Mouse (Mus musculus): Measurements from ENCODE around the gene Ccdc162. TPM values are rescaled to one million over a fixed set of nuclear protein-coding genes. Genes with fewer than 3 reads are reported as not detected.

Gene Ccdc162
- total RNA-seq, 2 experiments from 2014 or later: 1.8 to 2.0 TPM

DNA sequence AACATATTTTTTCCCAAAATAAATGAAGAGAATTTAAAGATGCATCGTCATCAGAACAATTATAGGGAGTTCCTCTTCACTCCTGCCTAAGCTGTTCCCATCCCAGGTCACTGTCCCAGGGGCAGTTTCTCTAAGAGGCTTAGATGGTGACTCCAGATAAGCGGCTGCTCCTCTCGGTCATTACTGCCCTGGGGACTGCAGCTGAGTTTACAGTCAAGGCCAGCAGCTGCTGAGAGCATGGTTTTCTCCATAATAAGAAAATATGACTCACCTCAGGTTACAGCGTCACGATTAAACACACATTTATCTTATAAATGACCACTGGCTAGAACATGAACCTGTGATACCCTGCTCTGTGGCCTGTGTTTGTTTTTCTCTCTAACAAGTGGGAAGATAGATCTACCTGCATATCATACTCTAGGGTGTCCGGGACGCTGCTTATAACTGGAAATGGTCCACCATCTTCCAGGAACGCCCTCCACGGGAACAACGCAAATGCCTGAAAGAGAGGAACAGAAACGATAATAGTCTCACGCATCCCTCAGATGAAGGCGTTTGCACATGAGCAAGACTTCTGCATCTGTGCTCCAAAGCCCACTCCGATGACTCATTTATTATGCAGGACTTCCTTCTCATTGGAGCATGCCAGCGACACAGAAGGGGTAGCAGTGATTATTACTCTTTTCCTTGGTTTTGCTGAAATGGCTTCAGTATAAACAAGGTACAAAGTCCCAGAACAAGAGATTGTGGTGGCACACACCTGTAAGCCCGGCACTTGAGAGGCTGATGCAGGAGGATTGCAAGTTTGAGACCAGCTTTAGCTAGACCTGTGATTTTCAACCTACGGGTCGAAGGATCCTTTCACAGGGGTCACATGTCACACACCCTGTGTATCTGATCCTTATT is 129.2 kb downstream of the Ccdc162 start:
- no peak for DNase-seq (ENCODE audit: extremely low spot score in 1 of 2, low spot score in 2 of 2)
- intact Hi-C loops (cut with DNase I): no loop called here
- H3K4me3 ChIP-seq: no peak overlapping the region
- no peak for TF ChIP-seq CTCF (IDR thresholded peaks at IDR 0.05)
- no peak overlapping the region for H3K27ac ChIP-seq

DNA sequence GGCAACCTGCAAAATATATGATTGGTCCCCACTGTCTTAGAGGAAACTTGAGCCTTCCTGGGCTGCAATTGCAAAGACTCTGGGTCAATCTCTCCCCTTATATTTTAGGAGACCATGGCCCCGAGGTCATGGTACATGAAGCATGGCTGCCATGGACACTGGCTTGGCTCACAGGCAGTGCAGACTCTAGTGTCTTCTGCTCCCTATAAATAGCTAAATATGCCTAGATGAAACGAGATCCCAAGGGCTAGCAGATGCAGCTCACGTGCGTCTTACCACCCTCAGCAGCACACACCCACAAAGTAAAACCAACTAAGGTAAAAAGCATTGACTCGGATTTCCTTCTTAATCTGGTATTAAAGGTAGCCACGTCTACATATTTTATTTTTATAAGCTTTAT is 133.1 kb downstream of the Ccdc162 start:
- Histone ChIP-seq H3K27ac (no peak overlapping the region), H3K4me3 (no peak overlapping the region)
- no peak for TF ChIP-seq CTCF (IDR thresholded peaks at IDR 0.05)
- intact Hi-C loops (cut with DNase I): no loop called here
- DNase-seq (ENCODE audit: extremely low spot score in 1 of 2, low spot score in 2 of 2): no peak

DNA sequence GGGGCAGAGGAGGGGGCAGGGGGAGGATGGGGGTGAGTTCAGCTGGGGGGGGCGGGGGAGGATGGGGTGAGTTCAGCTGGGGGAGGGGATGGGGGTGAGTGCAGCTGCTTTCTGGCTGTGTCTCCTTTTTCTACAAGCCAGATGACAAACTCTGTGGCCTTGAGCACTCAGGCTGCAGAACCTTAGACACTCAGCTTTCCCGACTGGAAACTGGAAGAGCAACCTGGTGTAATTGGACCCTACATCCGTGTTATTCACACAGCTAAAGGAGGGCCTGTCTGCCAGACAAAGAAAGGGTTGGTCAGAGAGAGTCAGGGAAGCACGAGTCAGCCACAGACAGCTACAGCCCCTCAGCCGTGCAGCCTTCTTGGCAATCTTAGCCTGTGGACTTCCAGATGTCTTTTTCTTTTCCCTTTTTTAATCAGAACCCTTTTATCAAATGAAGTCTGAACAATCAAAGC is 133.5 kb downstream of the Ccdc162 start:
- H3K27ac ChIP-seq: no peak overlapping the region
- no peak for TF ChIP-seq CTCF (IDR thresholded peaks at IDR 0.05)
- no peak for DNase-seq (ENCODE audit: extremely low spot score in 1 of 2, low spot score in 2 of 2)
- H3K4me3 ChIP-seq: no peak overlapping the region
- intact Hi-C loops (cut with DNase I): no loop called here

DNA sequence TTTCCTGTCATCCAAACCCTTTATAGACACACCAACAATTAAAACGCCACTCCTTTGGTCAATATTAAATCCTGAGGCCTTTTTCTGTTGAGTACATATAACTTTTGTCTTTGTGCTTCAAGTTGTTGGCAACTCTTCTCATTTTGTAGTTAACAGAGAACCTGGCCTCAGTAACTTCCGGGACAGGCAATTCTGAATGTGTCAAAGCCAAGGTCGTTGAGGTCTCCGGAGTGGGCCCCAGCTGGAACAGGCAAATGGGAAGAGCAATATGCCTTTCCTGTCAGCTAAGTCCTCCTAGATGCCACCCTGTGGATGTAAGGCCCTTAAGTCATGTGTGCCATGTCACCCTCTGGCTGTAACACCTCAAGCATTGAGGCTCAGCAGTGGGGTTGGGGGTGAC is 136.0 kb downstream of the Ccdc162 start:
- H3K4me3 ChIP-seq: no peak overlapping the region
- intact Hi-C loops (cut with DNase I): no loop called here
- TF ChIP-seq CTCF (IDR thresholded peaks at IDR 0.05): no peak
- no peak overlapping the region for H3K27ac ChIP-seq
- no peak for DNase-seq (ENCODE audit: extremely low spot score in 1 of 2, low spot score in 2 of 2)

DNA sequence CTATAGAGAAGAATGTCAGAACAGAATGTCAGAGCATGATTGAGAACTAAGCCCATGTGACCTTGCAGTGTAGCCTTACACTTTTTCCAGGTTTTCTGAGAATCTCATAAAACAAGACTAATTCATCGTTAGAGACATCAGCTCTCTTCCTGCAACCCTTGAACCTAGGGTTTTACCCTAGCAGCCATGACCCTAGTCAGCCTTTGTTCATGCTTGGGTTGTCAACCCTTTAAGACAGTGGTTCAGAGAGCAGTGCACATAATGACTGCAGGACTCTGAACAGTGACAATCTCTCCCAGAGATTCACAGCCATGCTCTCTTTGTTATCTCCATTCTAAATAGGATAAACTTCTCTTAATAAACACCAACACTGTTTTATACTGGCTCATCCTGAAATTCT is 137.9 kb downstream of the Ccdc162 start:
- H3K4me3 ChIP-seq: no peak overlapping the region
- TF ChIP-seq CTCF (IDR thresholded peaks at IDR 0.05): no peak
- no peak overlapping the region for H3K27ac ChIP-seq
- intact Hi-C loops (cut with DNase I): no loop called here
- DNase-seq (ENCODE audit: extremely low spot score in 1 of 2, low spot score in 2 of 2): no peak

DNA sequence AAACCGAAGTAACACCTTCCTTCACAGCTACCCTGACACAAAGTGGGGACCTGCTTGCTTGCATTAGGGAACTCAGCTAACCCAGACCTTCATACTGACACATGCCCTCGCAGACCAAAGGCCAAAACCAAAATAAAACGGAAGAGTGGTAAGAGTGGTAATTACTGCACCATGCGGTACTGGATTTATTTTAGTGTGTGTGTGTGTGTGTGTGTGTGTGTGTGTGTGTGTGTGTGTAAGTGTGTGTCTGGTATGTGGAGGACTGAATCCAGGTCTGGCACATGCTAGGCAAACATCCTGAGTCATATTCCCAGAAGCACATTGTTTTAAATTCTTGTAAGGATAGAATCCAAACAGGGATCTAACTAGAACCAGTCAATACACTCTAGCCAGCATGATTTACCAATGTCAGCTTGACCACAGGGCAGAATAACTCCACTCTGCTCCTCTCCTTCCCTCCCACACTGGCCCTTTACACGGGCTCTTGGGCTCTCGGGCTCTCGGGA is 140.1 kb downstream of the Ccdc162 start:
- H3K27ac ChIP-seq: no peak overlapping the region
- no peak overlapping the region for H3K4me3 ChIP-seq
- no peak for DNase-seq (ENCODE audit: extremely low spot score in 1 of 2, low spot score in 2 of 2)
- no peak for TF ChIP-seq CTCF (IDR thresholded peaks at IDR 0.05)
- intact Hi-C loops (cut with DNase I): no loop called here

DNA sequence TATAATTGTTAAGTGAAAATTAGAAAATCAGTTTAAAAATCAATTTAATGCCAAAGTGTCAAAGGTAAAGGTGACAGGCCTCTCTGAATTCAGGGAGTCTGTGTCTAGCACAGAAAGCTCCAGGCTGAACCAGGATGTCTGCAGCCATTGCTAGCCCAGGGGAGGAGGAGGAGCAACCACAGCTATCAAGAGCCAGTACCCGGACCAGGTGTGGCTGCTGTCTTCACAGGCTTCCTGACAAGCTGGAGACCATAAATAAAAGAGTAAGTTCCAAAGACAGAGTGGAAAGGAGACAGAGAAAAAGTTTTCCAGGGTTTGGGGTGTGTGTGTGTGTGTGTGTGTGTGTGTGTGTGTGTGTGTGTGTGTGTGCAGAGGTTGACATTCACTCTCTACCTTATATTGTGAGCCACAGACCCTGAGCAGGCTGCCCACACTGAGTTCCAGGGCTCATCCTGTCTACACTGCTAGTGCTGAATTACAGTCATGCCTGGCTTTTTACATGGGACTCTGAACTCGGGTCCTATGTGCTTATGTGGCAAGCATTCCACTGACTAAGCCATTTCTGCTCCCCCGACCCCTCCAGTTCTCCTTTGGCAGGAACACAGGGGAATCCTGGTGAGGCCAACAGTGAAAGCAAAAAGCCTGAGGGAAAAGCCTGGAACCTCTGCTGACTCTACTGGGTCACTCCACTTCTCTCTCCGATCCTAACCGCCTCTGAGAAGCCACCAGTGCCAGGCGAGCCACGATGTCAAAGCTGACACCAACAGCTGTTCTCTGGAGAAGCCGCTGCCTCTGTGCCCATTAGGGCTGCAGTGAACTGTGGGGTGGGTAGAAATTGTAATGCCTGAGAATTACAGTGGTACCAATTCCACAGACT is 140.7 kb downstream of the Ccdc162 start:
- no peak for TF ChIP-seq CTCF (IDR thresholded peaks at IDR 0.05)
- H3K27ac ChIP-seq: no peak overlapping the region
- intact Hi-C loops (cut with DNase I): no loop called here
- DNase-seq (ENCODE audit: extremely low spot score in 1 of 2, low spot score in 2 of 2): no peak
- no peak overlapping the region for H3K4me3 ChIP-seq

DNA sequence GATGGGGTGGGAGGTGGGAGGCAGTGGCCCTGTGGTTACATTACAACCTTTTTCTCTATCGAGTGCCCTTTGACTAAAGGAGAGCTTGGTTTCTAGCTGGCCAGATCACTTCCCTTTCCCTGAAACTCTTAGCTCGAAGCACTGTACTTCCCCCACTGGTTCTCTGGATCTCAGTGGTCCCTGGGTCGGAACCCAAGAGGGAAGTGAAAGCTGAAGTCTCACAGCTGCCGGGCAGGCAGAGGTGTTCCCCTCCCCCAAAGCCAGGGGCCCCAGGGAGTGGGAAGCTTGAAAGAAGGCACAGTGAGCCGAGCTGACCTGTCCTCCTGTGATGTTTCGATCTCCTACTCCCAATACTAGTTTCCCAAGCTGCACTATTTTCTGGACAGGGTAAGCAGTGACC is 143.2 kb downstream of the Ccdc162 start:
- TF ChIP-seq CTCF (IDR thresholded peaks at IDR 0.05): no peak
- DNase-seq (ENCODE audit: extremely low spot score in 1 of 2, low spot score in 2 of 2): peak in 1 of 2 experiments; percentile 15
- intact Hi-C loops (cut with DNase I): loop anchor here (5.0 kb wide), 1 partner anchor 51 kb away; no protein-coding TSS in a partner anchor
- H3K27ac ChIP-seq: no peak overlapping the region
- H3K4me3 ChIP-seq: no peak overlapping the region

DNA sequence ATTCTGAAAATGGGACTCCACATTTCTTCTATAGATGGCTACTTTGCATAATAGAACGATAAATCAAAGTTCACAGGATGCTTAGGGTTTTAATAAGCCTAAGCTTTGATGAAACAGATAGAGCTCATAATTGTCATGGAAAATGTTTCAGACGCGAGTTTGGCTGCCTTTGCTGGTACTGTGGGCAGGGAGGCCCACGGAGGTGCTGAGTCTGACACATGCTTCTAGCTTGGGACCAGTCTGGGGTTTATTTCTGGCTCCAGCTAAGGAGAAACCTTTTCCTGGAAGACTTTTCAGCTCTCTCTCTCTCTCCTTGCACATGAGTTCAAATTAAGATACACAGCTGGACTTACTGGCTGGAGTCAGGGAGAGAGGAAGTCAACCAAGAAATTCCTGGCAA is 144.2 kb downstream of the Ccdc162 start:
- DNase-seq (ENCODE audit: extremely low spot score in 1 of 2, low spot score in 2 of 2): no peak
- Histone ChIP-seq H3K4me3 (no peak overlapping the region), H3K27ac (no peak overlapping the region)
- TF ChIP-seq CTCF (IDR thresholded peaks at IDR 0.05): no peak
- intact Hi-C loops (cut with DNase I): loop anchor here (5.0 kb wide), 1 partner anchor 50 kb away; no protein-coding TSS in a partner anchor

DNA sequence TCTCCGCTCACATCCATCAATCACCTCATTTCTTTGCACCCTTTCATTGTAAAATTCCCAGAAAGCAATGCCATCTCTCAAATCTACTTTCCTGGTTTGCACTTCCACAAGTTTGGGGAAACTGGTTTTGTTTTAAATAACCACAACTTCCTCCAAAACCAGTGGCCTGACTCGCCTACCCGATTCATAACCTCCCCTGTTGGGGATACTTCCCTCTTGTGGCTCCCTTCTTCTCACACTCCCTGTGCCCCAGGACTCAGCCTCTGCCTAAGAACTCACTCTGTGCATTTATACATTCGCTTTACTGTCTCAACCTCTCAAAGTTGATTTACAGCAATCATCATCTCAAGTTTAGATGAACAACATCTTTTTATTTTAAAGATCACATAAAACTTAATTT is 145.4 kb downstream of the Ccdc162 start:
- intact Hi-C loops (cut with DNase I): loop anchor here (5.0 kb wide), 1 partner anchor 49 kb away; no protein-coding TSS in a partner anchor
- no peak for TF ChIP-seq CTCF (IDR thresholded peaks at IDR 0.05)
- no peak for DNase-seq (ENCODE audit: extremely low spot score in 1 of 2, low spot score in 2 of 2)
- Histone ChIP-seq H3K27ac (no peak overlapping the region), H3K4me3 (no peak overlapping the region)

DNA sequence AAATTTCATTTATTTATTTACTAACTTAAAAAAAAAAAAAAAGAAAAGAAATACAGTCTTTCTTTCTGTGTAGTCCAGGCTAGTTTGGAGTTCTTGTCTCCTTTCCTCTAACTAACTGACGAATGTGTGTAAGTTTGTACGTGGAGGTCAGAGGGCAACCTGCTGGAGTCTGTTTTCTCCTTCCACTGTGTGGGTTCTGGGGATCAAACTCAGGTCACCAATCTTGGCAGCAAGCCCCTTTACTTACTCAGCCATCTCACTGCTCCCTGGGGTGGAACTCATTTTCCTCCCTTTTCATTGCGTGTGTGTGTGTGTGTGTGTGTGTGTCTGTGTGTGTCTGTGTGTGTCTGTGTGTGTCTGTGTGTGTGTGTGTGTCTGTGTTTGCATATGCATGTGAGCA is 148.1 kb downstream of the Ccdc162 start:
- no peak overlapping the region for H3K4me3 ChIP-seq
- intact Hi-C loops (cut with DNase I): no loop called here
- no peak for TF ChIP-seq CTCF (IDR thresholded peaks at IDR 0.05)

DNA sequence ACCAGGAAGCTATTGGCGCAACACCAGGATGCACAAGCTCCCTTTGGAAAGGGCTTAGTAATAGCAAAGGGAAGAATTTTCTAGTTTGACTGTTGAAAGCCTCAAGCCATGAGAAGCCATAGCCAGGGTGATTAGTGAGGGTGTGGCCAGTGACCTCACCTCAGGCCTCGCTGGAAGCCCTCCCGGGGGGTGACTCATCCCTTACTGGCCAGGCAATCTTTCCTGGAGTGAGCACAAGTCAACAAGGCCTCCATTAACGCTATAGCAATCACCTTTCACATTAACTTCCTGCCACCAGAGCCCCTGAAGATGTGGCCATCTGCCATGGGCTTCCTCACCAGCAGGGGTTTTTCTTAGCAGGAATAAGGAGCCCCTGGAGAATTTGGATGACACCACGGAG is 151.3 kb downstream of the Ccdc162 start:
- TF ChIP-seq CTCF (IDR thresholded peaks at IDR 0.05): no peak
- H3K27ac ChIP-seq: no peak overlapping the region
- no peak overlapping the region for H3K4me3 ChIP-seq
- intact Hi-C loops (cut with DNase I): no loop called here
- no peak for DNase-seq (ENCODE audit: extremely low spot score in 1 of 2, low spot score in 2 of 2)

More for the DNA sequence above, 148.1 kb downstream of the Ccdc162 start:
- no peak overlapping the region for H3K27ac ChIP-seq
- DNase-seq (ENCODE audit: extremely low spot score in 1 of 2, low spot score in 2 of 2): no peak

Measured in left cerebral cortex, adult 2 months (tissue).